Mouse (Mus musculus) neural tube, embryonic 14.5 days (tissue): ENCODE data around the gene Sec23a. TPM values are rescaled to one million over a fixed set of nuclear protein-coding genes. Genes with fewer than 3 reads are reported as not detected.

Experiments used
- ATAC-seq: fragments of 200-750 bp; cut with Nextera tagmentation; 2 replicates; pipeline ENCODE4 v1.8.0; 2017; ENCODE audit warnings: low read depth, mild to moderate bottlenecking, moderate TSS enrichment, moderate library complexity
- H3K27ac ChIP-seq: fragments of 300-500 bp; sonication (generic); 2 replicates; pipeline ENCODE4 v1.5.1; 2014; ENCODE audit warnings: low read depth, mild to moderate bottlenecking, control low read depth, low read length, moderate library complexity, mixed read lengths
- H3K27me3 ChIP-seq: fragments of 300-500 bp; sonication (generic); 2 replicates; pipeline ENCODE4 v1.6.1; 2014; ENCODE audit warnings: low read length; ENCODE audit not compliant: control insufficient read depth, insufficient read depth
- H3K36me3 ChIP-seq: fragments of 300-500 bp; sonication (generic); 2 replicates; pipeline ENCODE4 v1.6.1; 2014; ENCODE audit warnings: low read length, mixed read lengths; ENCODE audit not compliant: control insufficient read depth, insufficient read depth
- H3K4me1 ChIP-seq: fragments of 300-500 bp; sonication (generic); 2 replicates; pipeline ENCODE4 v1.6.1; 2014; ENCODE audit warnings: low read length; ENCODE audit not compliant: control insufficient read depth, insufficient read depth
- H3K4me2 ChIP-seq: fragments of 300-500 bp; sonication (generic); 2 replicates; pipeline ENCODE4 v1.6.1; 2014; ENCODE audit warnings: mild to moderate bottlenecking, low read depth, low read length, control low read depth
- H3K4me3 ChIP-seq: fragments of 300-500 bp; sonication (generic); 2 replicates; pipeline ENCODE4 v1.5.1; 2014; ENCODE audit warnings: low read depth, low read length, control low read depth, mixed read lengths
- H3K9ac ChIP-seq: fragments of 300-500 bp; sonication (generic); replicated peaks from 2 replicates; pipeline ENCODE4 v1.6.1; 2014; ENCODE audit warnings: low read depth, mild to moderate bottlenecking, control low read depth, low read length, mixed read lengths
- H3K9me3 ChIP-seq: fragments of 300-500 bp; sonication (generic); 2 replicates; pipeline ENCODE4 v1.6.1; 2016; ENCODE audit warnings: low read length; ENCODE audit not compliant: control insufficient read depth
- WGBS: fragments of 180-500 bp; shearing (Covaris S2); extraction: QIAGEN DNeasy Blood & Tissue Kit; methylation state at CpG from one replicate; pipeline ENCODE4 v1.1.7; 2014; 5-methylcytosine and 5-hydroxymethylcytosine counted together
- polyA plus RNA-seq: library from polyadenylated mRNA; unstranded; fragments of >200 nt; fragmentation: Nextera tagmentation; extraction: Ambion mirVana; gene quantifications from 2 replicates; pipeline ENCODE4 v1.2.1, GENCODE M21; 2014

Sec23a gene
- polyA plus RNA-seq, 1 experiment from 2014 or later, result 127 TPM

- H3K4me2 ChIP-seq, result no peak overlapping the region
- ATAC-seq, result no peak
Measured at GRCm38 (mm10) chr12:59052470-59052869, 40.7 kb upstream of the Sec23a start.

GRCm38 (mm10) chr12:59040851-59041250 lies 29.0 kb upstream of the Sec23a start:
- H3K9me3 ChIP-seq, result no peaks in the 10 kb centered on the region
- H3K36me3 ChIP-seq, result peaks cover 21% of the 10 kb centered on the region; the same call in 1 of the 2 replicates
- H3K27ac ChIP-seq, result no peak overlapping the region
- WGBS, result 44% methylated on average over 7 of the region's 7 CpGs
- H3K9ac ChIP-seq, result no peak overlapping the region
- H3K4me3 ChIP-seq, result no peak overlapping the region
- ATAC-seq, result no peak
- H3K4me1 ChIP-seq, result no peaks in the 10 kb centered on the region
- no peak overlapping the region for H3K4me2 ChIP-seq
- H3K27me3 ChIP-seq, result no peaks in the 10 kb centered on the region

More at GRCm38 (mm10) chr12:59052470-59052869, 40.7 kb upstream of the Sec23a start:
- H3K9me3 ChIP-seq, result no peaks in the 10 kb centered on the region
- H3K27me3 ChIP-seq, result no peaks in the 10 kb centered on the region
- no peaks in the 10 kb centered on the region for H3K4me1 ChIP-seq
- no peak overlapping the region for H3K27ac ChIP-seq
- H3K9ac ChIP-seq, result no peak overlapping the region
- no peak overlapping the region for H3K4me3 ChIP-seq
- H3K36me3 ChIP-seq, result no peaks in the 10 kb centered on the region
- 89% methylated on average over 3 of the region's 3 CpGs for WGBS

GRCm38 (mm10) chr12:59039971-59040844 lies 28.4 kb upstream of the Sec23a start:
- peak; percentile 77 for ATAC-seq
- H3K27me3 ChIP-seq, result no peaks in the 10 kb centered on the region
- no peak overlapping the region for H3K4me3 ChIP-seq
- H3K4me2 ChIP-seq, result no peak overlapping the region
- H3K4me1 ChIP-seq, result no peaks in the 10 kb centered on the region
- no peak overlapping the region for H3K9ac ChIP-seq
- no peaks in the 10 kb centered on the region for H3K9me3 ChIP-seq
- 4% methylated on average over 23 of the region's 23 CpGs for WGBS
- peaks cover 16% of the 10 kb centered on the region; the same call in 1 of the 2 replicates for H3K36me3 ChIP-seq
- peak overlapping the region; percentile 49; the same call in 1 of the 2 replicates for H3K27ac ChIP-seq

GRCm38 (mm10) chr12:59039162-59039970 lies 27.5 kb upstream of the Sec23a start:
- WGBS, result 70% methylated on average over 10 of the region's 10 CpGs
- H3K27ac ChIP-seq, result no peak overlapping the region

GRCm38 (mm10) chr12:59032101-59032500 lies 20.3 kb upstream of the Sec23a start:
- H3K27me3 ChIP-seq, result no peaks in the 10 kb centered on the region
- no peaks in the 10 kb centered on the region for H3K36me3 ChIP-seq
- no peak overlapping the region for H3K4me3 ChIP-seq
- H3K9me3 ChIP-seq, result no peaks in the 10 kb centered on the region
- no peak overlapping the region for H3K4me2 ChIP-seq
- no peak overlapping the region for H3K9ac ChIP-seq
- ATAC-seq, result no peak
- no peaks in the 10 kb centered on the region for H3K4me1 ChIP-seq
- H3K27ac ChIP-seq, result no peak overlapping the region
- WGBS, result 66% methylated on average over 5 of the region's 5 CpGs

More at GRCm38 (mm10) chr12:59039162-59039970, 27.5 kb upstream of the Sec23a start:
- H3K4me1 ChIP-seq, result no peaks in the 10 kb centered on the region
- H3K4me2 ChIP-seq, result no peak overlapping the region
- ATAC-seq, result no peak; the same call in 1 of the 2 replicates
- no peak overlapping the region for H3K4me3 ChIP-seq
- no peaks in the 10 kb centered on the region for H3K27me3 ChIP-seq
- H3K36me3 ChIP-seq, result peaks cover 10% of the 10 kb centered on the region; the same call in 1 of the 2 replicates
- H3K9ac ChIP-seq, result no peak overlapping the region
- H3K9me3 ChIP-seq, result no peaks in the 10 kb centered on the region

GRCm38 (mm10) chr12:59021306-59021705 lies 9.5 kb upstream of the Sec23a start:
- Histone ChIP-seq H3K9me3 (no peaks in the 10 kb centered on the region), H3K27me3 (no peaks in the 10 kb centered on the region), H3K27ac (no peak overlapping the region), H3K4me3 (no peak overlapping the region), H3K4me2 (no peak overlapping the region), H3K4me1 (no peaks in the 10 kb centered on the region), H3K9ac (no peak overlapping the region), H3K36me3 (peaks cover 17% of the 10 kb centered on the region; the same call in 1 of the 2 replicates)
- ATAC-seq, result no peak
- 93% methylated on average over 4 of the region's 4 CpGs for WGBS

- no peak overlapping the region for H3K27ac ChIP-seq
- ATAC-seq, result no peak
- H3K4me1 ChIP-seq, result no peaks in the 10 kb centered on the region
- no peak overlapping the region for H3K4me3 ChIP-seq
- H3K36me3 ChIP-seq, result peaks cover 17% of the 10 kb centered on the region; the same call in 1 of the 2 replicates
- H3K27me3 ChIP-seq, result no peaks in the 10 kb centered on the region
- H3K9ac ChIP-seq, result no peak overlapping the region
- no peak overlapping the region for H3K4me2 ChIP-seq
- WGBS, result 96% methylated on average over 2 of the region's 2 CpGs
- no peaks in the 10 kb centered on the region for H3K9me3 ChIP-seq
Measured at GRCm38 (mm10) chr12:59019891-59020290, 8.1 kb upstream of the Sec23a start.

GRCm38 (mm10) chr12:59017970-59018369 lies 6.2 kb upstream of the Sec23a start:
- WGBS, result 94% methylated on average over 8 of the region's 8 CpGs
- H3K27me3 ChIP-seq, result no peaks in the 10 kb centered on the region
- peaks cover 17% of the 10 kb centered on the region; the same call in 1 of the 2 replicates for H3K36me3 ChIP-seq
- no peak overlapping the region for H3K4me2 ChIP-seq
- no peak overlapping the region for H3K27ac ChIP-seq
- no peak overlapping the region for H3K4me3 ChIP-seq
- no peaks in the 10 kb centered on the region for H3K4me1 ChIP-seq
- no peaks in the 10 kb centered on the region for H3K9me3 ChIP-seq
- no peak overlapping the region for H3K9ac ChIP-seq
- no peak for ATAC-seq
